Mouse (Mus musculus) myocyte (in vitro differentiated cells): ENCODE results near the gene Gtpbp10.

Source experiments
- CEBPB ChIP-seq: IDR thresholded peaks from 2 replicates; pipeline ENCODE4 v1.6.1; 2011; ENCODE audit warnings: mild to moderate bottlenecking, moderate library complexity; ENCODE audit not compliant: poor library complexity, insufficient read depth, severe bottlenecking
- E2F4 ChIP-seq: IDR thresholded peaks from one replicate; pipeline ENCODE4 v1.6.1; 2011; ENCODE audit warnings: mild to moderate bottlenecking, control low read depth, moderate library complexity; ENCODE audit not compliant: insufficient read depth
- MAX ChIP-seq: IDR thresholded peaks from one replicate; pipeline ENCODE4 v1.6.1; 2011; ENCODE audit warnings: low read depth, mild to moderate bottlenecking, control low read depth
- MYOG ChIP-seq, 3 experiments: IDR thresholded peaks; one replicate each; pipeline ENCODE4 v1.6.1; 2011; ENCODE audit warnings: control low read depth in 2 of 3, low read depth in 2 of 3, mild to moderate bottlenecking in 2 of 3; ENCODE audit not compliant: insufficient read length in 2 of 3, control insufficient read depth in 1 of 3, insufficient read depth in 1 of 3
- POLR2A ChIP-seq: IDR thresholded peaks from one replicate; pipeline ENCODE4 v1.6.1; 2011; ENCODE audit warnings: low read depth, mild to moderate bottlenecking, control low read depth, moderate library complexity; ENCODE audit not compliant: insufficient read length
- POLR2AphosphoS2 ChIP-seq: IDR thresholded peaks from one replicate; pipeline ENCODE4 v1.6.1; 2011; ENCODE audit warnings: low read depth, control low read depth; ENCODE audit not compliant: insufficient read length
- REST ChIP-seq: IDR thresholded peaks from one replicate; pipeline ENCODE4 v1.6.1; 2011; ENCODE audit warnings: mild to moderate bottlenecking, control low read depth, moderate library complexity; ENCODE audit not compliant: insufficient read depth, insufficient read length
- SRF ChIP-seq: IDR thresholded peaks from one replicate; pipeline ENCODE4 v1.6.1; 2011; ENCODE audit warnings: low read depth; ENCODE audit not compliant: control insufficient read depth, insufficient read length
- TCF12 ChIP-seq: IDR thresholded peaks from one replicate; pipeline ENCODE4 v1.6.1; 2011; ENCODE audit warnings: mild to moderate bottlenecking, control low read depth; ENCODE audit not compliant: poor library complexity, insufficient read depth, severe bottlenecking
- TCF3 ChIP-seq: IDR thresholded peaks from one replicate; pipeline ENCODE4 v1.6.1; 2011; ENCODE audit warnings: low read depth, control low read depth; ENCODE audit not compliant: insufficient read length
- USF1 ChIP-seq: IDR thresholded peaks from one replicate; pipeline ENCODE4 v1.6.1; 2011; ENCODE audit warnings: low read depth, mild to moderate bottlenecking, control low read depth, moderate library complexity

- TF ChIP-seq TCF3 = no peak
- no peak for TF ChIP-seq MAX
- TF ChIP-seq MYOG (IDR thresholded peaks at IDR 0.05; ENCODE audit: control insufficient read depth in 1 of 3, insufficient read depth in 1 of 3, insufficient read length in 2 of 3, low read depth in 2 of 3) = no peak
- no peak for TF ChIP-seq POLR2AphosphoS2
- TF ChIP-seq CEBPB = no peak
- no peak for TF ChIP-seq POLR2A
- no peak for TF ChIP-seq TCF12
- no peak for TF ChIP-seq SRF
- no peak for TF ChIP-seq E2F4
- no peak for TF ChIP-seq USF1
- TF ChIP-seq REST = no peak
Measured at GRCm38 (mm10) chr5:5510989-5511388, 48.3 kb downstream of the Gtpbp10 start.
